Mouse (Mus musculus): ENCODE results near the gene Wrap73. TPM values are rescaled to one million over a fixed set of nuclear protein-coding genes. Genes with fewer than 3 reads are reported as not detected.
A peak's percentile ranks its signal among the peaks of the same experiment; 100 is the strongest.

The Wrap73 gene
- total and polyA plus RNA-seq, 3 experiments, result 11.8 to 16.9 (median 12.3) TPM

DNA sequence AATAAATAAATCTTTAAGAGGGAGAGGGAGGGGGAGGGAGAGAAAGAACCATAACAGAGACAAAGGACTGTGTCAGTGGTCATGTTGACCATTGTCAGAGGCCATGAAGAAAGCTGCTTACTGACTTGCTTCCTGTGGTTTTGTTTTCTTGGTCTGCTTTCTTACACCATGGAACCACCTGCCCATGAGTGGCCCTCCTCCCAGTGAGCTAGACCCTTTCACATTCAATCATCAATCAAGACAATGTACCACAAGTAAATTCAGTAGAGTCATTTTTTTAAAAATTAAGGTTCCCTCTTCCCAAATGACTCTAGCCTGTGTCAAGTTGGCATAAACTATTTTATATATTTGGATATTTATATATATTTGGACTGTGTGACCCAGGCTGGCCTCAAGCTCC, 12.2 kb upstream of the Wrap73 start:
- H3K4me3 ChIP-seq, result no peak overlapping the region
- no peaks in the 10 kb centered on the region for H3K36me3 ChIP-seq (ENCODE audit: control insufficient read depth, insufficient read depth, low read length)
- no peak overlapping the region for H3K27ac ChIP-seq
- H3K79me2 ChIP-seq (replicated peaks; ENCODE audit: control insufficient read depth, insufficient read depth, low read length), result no peaks in the 10 kb centered on the region
- DNase-seq, result no peak
- TF ChIP-seq CTCF (IDR thresholded peaks at IDR 0.05), result no peak
- no peak for TF ChIP-seq POLR2A (IDR thresholded peaks at IDR 0.05; ENCODE audit: insufficient read depth, low read depth, low read length)
- H3K4me1 ChIP-seq (ENCODE audit: control insufficient read depth, insufficient read depth, low read length), result no peaks in the 10 kb centered on the region
- H3K27me3 ChIP-seq (ENCODE audit: control insufficient read depth, insufficient read depth, low read length), result peaks cover 2% of the 10 kb centered on the region; the same call in 1 of the 2 replicates
- intact Hi-C loops (cut with DNase I), result no loop called here
- H3K9ac ChIP-seq (ENCODE audit: low read depth, low read length), result no peak overlapping the region

DNA sequence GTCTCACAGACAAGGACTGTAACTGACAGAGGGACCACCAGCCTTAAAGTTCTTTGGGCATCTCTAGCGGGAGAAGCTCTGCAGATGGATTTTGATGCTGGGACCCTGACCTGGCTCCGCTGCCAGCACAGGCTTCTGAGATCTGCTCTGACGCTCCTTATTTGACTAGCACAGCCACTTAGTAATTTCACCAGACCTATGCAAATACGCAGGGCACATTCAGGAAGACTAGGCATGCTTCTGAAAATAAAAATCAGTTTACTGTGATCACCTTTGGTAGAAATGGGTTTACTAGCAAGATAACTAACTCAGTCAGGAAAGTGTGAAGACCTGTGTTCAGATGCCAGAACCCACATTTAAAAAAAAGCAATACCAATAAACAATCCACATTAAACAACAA, 10.3 kb upstream of the Wrap73 start:
- Histone ChIP-seq H3K79me2 (replicated peaks; ENCODE audit: control insufficient read depth, insufficient read depth, low read length) (no peaks in the 10 kb centered on the region), H3K36me3 (ENCODE audit: control insufficient read depth, insufficient read depth, low read length) (no peaks in the 10 kb centered on the region), H3K27me3 (ENCODE audit: control insufficient read depth, insufficient read depth, low read length) (0 out of 2 replicates have a peak, but pooled peaks cover 2% of the 10 kb centered on the region), H3K4me1 (ENCODE audit: control insufficient read depth, insufficient read depth, low read length) (no peaks in the 10 kb centered on the region), H3K27ac (no peak overlapping the region), H3K4me3 (no peak overlapping the region), H3K9ac (ENCODE audit: low read depth, low read length) (no peak overlapping the region)
- intact Hi-C loops (cut with DNase I), result no loop called here
- TF ChIP-seq EP300 (IDR thresholded peaks at IDR 0.05; ENCODE audit: insufficient read depth, low read depth, low read length) (no peak), CTCF (IDR thresholded peaks at IDR 0.05) (no peak), POLR2A (IDR thresholded peaks at IDR 0.05; ENCODE audit: insufficient read depth, low read depth, low read length) (no peak)
- 78% methylated on average over 4 of the region's 4 CpGs for WGBS
- no peak for DNase-seq

DNA sequence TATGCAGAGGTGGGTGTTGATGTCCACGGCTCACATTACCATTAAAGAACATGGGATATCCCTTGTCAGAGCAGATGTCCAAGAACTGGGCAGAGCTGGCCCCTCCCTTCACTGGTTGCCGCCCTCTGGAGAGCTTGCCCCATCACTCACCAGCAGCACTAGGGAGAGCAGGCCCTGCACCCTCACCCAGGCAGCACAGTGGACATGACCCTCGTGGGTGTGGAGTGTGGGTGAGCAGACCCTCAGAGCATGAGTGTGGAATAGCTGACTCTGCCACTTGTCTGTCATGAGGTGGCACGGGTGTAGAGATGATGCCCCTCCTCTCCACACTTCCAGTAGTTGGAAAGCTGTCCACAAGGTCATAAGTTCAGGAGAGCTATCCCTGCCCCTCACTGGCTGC, 7.4 kb upstream of the Wrap73 start:
- Histone ChIP-seq H3K27me3 (ENCODE audit: control insufficient read depth, insufficient read depth, low read length) (peaks cover 10% of the 10 kb centered on the region), H3K4me3 (no peak overlapping the region), H3K27ac (no peak overlapping the region), H3K79me2 (replicated peaks; ENCODE audit: control insufficient read depth, insufficient read depth, low read length) (no peaks in the 10 kb centered on the region), H3K36me3 (ENCODE audit: control insufficient read depth, insufficient read depth, low read length) (no peaks in the 10 kb centered on the region), H3K9ac (ENCODE audit: low read depth, low read length) (no peak overlapping the region), H3K4me1 (ENCODE audit: control insufficient read depth, insufficient read depth, low read length) (no peaks in the 10 kb centered on the region)
- DNase-seq, result no peak
- intact Hi-C loops (cut with DNase I), result no loop called here
- 50% methylated on average over 4 of the region's 4 CpGs for WGBS
- no peak for TF ChIP-seq POLR2A (IDR thresholded peaks at IDR 0.05; ENCODE audit: insufficient read depth, low read depth, low read length)
- TF ChIP-seq CTCF (IDR thresholded peaks at IDR 0.05), result no peak
- no peak for TF ChIP-seq EP300 (IDR thresholded peaks at IDR 0.05; ENCODE audit: insufficient read depth, low read depth, low read length)

DNA sequence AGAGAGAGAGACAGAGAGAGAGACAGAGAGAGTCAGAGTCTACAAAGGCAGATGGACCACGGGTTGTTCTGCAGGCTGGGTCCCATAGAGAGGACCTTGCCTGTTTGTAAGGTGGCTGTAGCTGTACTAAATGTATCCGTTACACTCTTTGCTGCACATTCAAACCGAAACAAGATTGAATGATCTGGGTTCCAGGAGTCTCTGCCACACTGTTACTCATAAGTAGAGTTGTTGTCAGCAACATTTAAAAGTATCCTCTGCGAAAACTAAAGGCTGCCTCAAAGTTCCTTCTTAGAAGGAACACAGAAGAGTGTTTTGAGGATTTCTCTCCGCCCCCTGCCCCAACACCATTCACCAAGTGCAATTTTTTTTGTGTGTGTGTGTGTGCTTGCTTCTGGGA, 5.0 kb upstream of the Wrap73 start:
- 55% methylated on average over 5 of the region's 5 CpGs for WGBS
- Histone ChIP-seq H3K36me3 (ENCODE audit: control insufficient read depth, insufficient read depth, low read length) (no peaks in the 10 kb centered on the region), H3K4me3 (no peak overlapping the region), H3K4me1 (ENCODE audit: control insufficient read depth, insufficient read depth, low read length) (peaks cover 4% of the 10 kb centered on the region; the same call in 1 of the 2 replicates), H3K27me3 (ENCODE audit: control insufficient read depth, insufficient read depth, low read length) (peaks cover 23% of the 10 kb centered on the region), H3K9ac (ENCODE audit: low read depth, low read length) (no peak overlapping the region), H3K79me2 (replicated peaks; ENCODE audit: control insufficient read depth, insufficient read depth, low read length) (no peaks in the 10 kb centered on the region), H3K27ac (no peak overlapping the region)
- intact Hi-C loops (cut with DNase I), result no loop called here
- DNase-seq, result no peak
- no peak for TF ChIP-seq CTCF (IDR thresholded peaks at IDR 0.05)
- no peak for TF ChIP-seq EP300 (IDR thresholded peaks at IDR 0.05; ENCODE audit: insufficient read depth, low read depth, low read length)
- TF ChIP-seq POLR2A (IDR thresholded peaks at IDR 0.05; ENCODE audit: insufficient read depth, low read depth, low read length), result no peak

DNA sequence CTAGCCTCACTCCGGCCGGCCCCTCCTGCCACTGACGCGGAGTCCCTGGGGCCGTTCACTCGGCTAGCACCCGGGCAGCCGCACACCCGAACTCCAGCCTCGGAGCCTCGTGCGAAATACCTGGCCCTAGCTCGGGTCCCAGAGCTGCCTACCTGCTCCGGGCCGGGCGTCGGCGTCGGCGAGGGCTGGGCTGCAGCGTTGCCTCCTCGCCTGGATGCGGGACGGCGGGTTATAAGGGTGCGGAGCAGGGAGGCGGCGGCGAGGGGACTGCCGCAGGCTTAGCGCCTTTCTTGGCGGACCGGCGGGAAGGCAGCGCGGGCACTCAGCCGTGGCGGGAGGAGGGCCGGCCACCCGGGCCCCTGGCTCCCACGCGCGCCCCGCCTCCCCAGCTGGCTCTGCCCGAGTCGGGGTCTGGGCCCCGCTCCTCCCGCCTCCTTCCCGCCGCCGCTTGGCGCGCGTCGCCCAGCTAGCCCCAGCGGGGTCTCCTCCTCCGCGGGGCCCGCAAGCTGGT, 2.4 kb upstream of the Wrap73 start:
- Histone ChIP-seq H3K79me2 (replicated peaks; ENCODE audit: control insufficient read depth, insufficient read depth, low read length) (0 out of 2 replicates have a peak, but pooled peaks cover 2% of the 10 kb centered on the region), H3K9ac (ENCODE audit: low read depth, low read length) (peak overlapping the region; percentile 52), H3K27me3 (ENCODE audit: control insufficient read depth, insufficient read depth, low read length) (peaks cover 21% of the 10 kb centered on the region), H3K27ac (no peak overlapping the region), H3K36me3 (ENCODE audit: control insufficient read depth, insufficient read depth, low read length) (no peaks in the 10 kb centered on the region), H3K4me1 (ENCODE audit: control insufficient read depth, insufficient read depth, low read length) (peaks cover 5% of the 10 kb centered on the region; the same call in 1 of the 2 replicates), H3K4me3 (peak overlapping the region; percentile 87)
- TF ChIP-seq POLR2A (IDR thresholded peaks at IDR 0.05; ENCODE audit: insufficient read depth, low read depth, low read length) (no peak), EP300 (IDR thresholded peaks at IDR 0.05; ENCODE audit: insufficient read depth, low read depth, low read length) (no peak), CTCF (IDR thresholded peaks at IDR 0.05) (no peak)
- intact Hi-C loops (cut with DNase I), result loop anchor here (5.0 to 10.0 kb wide), 2 partner anchors 127 to 185 kb away; partner anchors contain the start of genes A430005L14Rik and Lrrc47
- under 1% methylated on average over 56 of the region's 59 CpGs for WGBS
- no peak for DNase-seq

DNA sequence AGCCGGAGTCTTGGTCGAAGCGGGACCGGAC, 2.2 kb upstream of the Wrap73 start, which contains the start of gene Trp73:
Gene Trp73 (minus strand): TSS at position 27 of the 31 bp plus-strand sequence.
- no peak for TF ChIP-seq EP300 (IDR thresholded peaks at IDR 0.05; ENCODE audit: insufficient read depth, low read depth, low read length)
- TF ChIP-seq CTCF (IDR thresholded peaks at IDR 0.05), result no peak
- no peak for TF ChIP-seq POLR2A (IDR thresholded peaks at IDR 0.05; ENCODE audit: insufficient read depth, low read depth, low read length)
- Histone ChIP-seq H3K27me3 (ENCODE audit: control insufficient read depth, insufficient read depth, low read length) (peaks cover 21% of the 10 kb centered on the region), H3K79me2 (replicated peaks; ENCODE audit: control insufficient read depth, insufficient read depth, low read length) (0 out of 2 replicates have a peak, but pooled peaks cover 2% of the 10 kb centered on the region), H3K36me3 (ENCODE audit: control insufficient read depth, insufficient read depth, low read length) (no peaks in the 10 kb centered on the region), H3K9ac (ENCODE audit: low read depth, low read length) (peak within 1 kb of the TSS; percentile 52), H3K27ac (no peak within 1 kb of the TSS), H3K4me1 (ENCODE audit: control insufficient read depth, insufficient read depth, low read length) (peaks cover 5% of the 10 kb centered on the region; the same call in 1 of the 2 replicates), H3K4me3 (peak within 1 kb of the TSS; percentile 87)
- intact Hi-C loops (cut with DNase I), result loop anchor here (5.0 to 10.0 kb wide), 2 partner anchors 128 to 185 kb away; partner anchors contain the start of genes A430005L14Rik and Lrrc47
- no peak for DNase-seq
- WGBS, result 0% methylated on average over 3 of the region's 4 CpGs
